Mouse (Mus musculus) 3134 (cell line): ENCODE measurements at regions not wholly inside any gene's neighbourhood (a gene's known extent, or its start where the extent isn't known, plus 50 kb on each side); places are given as distances from the start of the nearest gene placed in this dataset.

Experiments
- DNase-seq: peaks from one replicate; pipeline ENCODE4 v3.0.0-alpha.2; 2011; ENCODE audit warnings: low spot score; ENCODE audit not compliant: insufficient read length; ENCODE audit errors: extremely low read depth

DNA sequence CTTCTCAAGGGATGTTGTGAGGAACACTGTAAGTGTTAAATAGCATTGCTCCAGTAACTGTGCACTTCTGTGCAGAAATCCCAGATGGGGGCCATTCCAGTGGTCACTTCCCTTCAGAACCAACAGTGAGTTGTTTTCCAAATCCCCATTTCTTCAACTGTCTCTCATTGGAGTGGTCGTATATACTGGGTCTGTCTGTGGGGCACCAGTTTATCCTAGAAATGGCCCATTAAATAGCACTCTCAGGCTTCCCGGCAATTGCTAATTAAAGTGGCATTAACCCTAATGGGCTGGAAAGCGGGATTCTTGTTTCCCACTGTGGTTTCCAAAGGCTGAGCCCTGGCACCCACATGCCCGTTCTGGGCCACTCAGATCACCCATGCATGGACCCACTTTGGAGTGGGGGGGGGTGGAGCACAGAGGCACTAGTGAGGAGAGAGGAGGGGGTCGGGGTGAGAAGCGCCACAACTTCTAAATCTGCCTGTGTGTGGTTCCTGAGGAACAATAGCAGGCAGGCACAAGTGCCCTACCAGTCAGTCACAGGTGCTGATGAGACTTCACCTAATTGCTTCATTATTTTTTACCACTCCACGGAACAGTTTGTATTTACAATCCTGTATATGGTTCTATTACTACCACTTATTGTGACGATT lies 78.1 kb downstream of the Fam204a start:
- DNase-seq, result no peak

DNA sequence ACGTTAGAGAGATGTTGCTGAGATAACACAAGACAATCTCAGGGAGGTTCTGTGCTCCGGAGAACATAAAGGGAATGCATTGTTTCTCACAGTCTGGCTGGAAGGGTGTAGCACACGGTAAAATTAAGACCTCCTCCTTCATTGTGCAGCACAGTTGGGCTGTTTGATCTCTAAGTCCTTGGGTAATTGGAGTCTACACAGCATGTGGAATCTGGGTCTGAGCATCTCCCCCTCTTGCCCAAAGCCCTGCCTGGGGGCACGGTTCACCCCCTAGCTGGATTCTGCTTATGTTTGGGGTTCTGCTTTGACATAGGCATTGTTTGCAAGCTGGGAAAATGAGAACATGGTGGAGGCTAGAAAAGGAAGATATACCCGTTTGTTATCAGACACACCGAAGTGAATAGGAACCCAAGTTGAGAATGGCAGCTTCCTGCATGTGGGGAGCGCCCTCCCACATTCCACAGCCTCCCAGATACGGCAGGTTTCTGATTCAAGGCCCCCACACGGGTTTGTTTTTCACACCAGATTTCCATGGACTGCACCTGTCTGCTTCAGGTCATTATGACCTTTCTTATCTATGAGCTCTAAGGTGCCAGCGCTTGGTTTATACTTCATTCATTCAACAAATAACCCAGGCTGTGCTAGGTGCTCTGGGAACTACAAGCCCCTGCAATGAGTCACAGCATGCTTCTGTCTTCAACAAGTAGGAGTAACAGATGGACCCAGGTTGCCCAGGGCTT lies 79.9 kb downstream of the Fam204a start:
- no peak for DNase-seq

DNA sequence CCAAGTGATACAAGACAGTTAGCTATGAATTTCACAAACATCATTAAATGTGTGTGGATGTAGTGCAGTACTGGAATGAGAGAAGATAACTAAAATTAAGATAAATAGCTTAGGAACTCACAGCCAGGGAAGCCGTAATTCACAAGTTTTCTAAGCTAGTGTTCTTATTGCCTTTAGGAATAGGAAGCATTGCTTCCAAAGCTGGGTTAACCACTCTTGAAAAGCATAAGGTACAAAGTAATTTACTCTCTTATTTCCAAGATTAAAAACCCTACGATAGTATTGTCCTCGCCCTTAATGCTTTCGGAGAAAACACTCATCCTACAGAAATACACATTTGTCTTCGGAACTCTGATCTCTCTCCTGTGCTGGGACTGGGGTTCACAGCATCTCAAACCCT lies 81.3 kb downstream of the Fam204a start:
- no peak for DNase-seq

DNA sequence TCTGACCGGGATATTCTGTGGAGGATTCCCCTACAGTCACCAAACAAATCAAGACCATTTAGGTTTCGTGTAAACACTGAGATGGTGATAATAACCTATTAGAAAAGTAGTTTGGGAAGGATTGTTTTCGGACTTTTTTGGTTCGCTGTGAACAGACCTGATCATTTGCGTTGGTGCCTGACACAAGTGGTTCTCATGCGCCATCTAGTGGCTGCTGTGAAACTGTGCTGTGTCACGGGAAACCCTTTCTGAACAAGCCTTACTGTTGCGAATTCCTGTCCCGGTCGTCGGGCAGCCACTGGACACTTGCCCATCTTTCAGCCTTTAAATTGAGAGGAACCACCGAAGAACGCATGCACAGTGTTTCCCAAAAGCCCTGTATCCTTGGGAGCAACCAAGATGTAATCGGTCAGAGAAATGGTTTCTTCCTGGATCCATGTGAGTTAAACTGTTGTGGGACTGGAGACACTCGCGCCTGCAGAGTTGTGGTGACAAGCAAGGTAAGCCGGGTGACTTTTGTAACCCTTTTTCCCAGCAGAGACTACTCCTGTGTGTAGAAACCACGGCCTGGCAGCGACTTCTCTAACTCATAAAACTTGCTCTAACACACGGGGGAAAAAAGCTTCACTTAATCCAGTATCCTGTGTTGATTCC lies 82.0 kb downstream of the Fam204a start:
- DNase-seq, result peak; percentile 37

DNA sequence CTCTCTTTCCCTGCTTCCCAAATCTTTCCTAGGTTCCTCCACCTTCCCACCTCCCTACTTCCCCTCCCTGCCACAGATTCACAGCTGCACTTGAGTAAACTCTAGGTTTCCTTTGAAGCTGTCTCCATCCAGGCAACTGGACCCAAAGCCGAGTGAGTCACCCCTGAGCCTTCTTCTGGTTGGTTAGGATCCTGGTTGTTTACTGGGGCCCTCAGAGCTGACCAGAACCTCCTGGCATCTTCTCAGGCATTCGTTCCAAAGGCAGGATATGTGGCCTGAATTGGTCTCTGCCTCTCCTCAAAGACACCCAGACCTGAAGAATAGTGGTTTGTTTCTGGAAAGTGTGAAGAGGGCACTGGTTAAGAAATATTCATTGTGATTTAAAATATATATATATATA lies 87.6 kb downstream of the Fam204a start:
- peak; percentile 63 for DNase-seq

DNA sequence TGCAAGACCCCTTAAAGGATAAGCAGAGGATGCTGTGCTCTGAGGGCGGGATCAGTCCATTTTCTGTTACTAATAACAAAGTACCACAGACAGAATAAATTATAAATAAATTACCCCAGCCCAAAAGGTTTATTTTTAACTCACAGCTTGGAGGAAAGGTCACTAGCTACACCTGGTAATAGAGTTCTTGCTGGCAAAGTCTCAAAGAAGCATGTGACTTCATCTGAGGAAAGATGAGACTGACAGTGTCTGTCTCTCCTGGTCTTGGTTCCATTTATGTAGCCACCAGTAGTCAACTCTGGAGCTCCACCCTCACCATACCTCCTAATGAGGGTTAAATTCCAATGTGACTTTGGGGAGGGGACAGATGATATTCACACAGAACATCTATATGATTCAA lies 90.0 kb downstream of the Fam204a start:
- no peak for DNase-seq

DNA sequence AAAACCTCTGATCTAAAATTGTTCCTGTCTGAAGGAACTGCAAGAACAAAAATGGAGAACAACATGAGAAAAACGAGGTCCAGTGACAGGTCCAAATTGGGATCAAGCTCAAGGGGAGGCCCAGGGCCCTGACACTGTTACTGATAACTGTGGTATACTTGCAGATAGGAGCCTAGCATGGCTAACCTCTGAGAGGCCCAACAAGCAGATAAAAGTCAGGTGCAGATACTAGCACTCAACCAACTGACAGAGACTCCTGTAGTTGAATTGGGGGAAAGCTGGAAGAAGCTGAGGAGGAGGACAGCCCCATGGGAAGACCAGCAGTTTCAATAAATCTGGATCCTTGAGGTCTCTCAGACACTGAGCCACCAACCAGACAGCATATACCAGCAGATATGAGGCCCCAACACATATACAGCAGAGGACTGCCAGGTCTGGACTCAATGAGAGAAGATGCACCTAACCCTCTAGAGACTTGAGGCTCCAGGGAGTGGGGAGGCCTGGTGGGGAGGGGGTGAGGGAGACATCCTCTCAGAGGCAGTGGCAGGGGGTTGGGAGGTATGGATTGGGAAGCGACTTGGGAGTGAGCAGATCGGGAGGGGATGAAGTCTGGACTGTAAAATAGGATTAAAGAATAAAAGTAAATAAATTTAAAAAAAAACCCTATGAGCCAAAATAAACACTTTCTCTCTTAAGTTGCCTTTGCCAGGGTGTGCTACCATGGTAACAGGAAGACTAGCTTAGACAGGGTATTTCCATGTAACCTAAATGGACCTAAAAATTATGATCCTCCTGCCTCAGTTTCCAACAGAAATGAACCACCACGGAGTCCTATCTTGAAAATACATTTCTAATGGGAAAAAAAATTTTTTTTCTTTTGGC lies 91.8 kb downstream of the Fam204a start:
- DNase-seq, result no peak

DNA sequence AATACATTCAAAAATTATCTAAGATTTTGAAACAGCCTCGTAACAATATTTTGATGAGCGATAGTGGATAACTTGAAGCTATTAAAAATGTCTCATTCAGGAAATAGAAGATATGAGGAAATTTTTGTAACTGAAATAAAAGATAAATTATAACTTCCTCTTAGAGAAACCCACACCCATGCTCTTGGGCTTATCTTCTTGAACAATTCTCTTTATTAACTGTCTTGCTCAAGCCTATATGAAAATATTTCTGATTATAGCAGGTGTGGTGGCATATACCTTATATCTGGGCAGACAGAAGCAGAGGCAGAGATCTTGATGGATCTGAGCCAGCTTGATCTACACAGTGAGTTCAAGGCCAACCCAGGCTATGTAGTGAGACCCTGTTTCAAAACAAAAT lies 96.9 kb downstream of the Fam204a start:
- no peak for DNase-seq

DNA sequence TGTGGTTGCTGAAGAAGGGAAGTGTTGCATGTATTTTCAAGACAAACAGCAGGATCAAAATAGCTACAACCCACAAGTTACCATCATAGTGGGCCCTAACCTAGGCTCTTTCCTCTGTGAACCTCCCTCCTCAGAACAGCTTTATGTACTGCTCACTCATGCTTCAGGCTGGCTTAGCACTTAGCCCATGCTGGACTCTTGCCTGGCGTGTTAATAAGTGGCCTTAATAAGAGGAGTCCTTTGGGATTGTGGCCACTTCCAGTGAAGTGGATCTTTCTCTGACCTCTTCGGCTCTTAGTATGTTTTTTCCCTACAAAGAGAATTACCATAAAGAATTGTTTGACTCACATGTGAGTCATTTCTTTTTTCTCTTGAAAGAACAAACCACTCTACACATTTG lies 101.9 kb downstream of the Fam204a start:
- no peak for DNase-seq

DNA sequence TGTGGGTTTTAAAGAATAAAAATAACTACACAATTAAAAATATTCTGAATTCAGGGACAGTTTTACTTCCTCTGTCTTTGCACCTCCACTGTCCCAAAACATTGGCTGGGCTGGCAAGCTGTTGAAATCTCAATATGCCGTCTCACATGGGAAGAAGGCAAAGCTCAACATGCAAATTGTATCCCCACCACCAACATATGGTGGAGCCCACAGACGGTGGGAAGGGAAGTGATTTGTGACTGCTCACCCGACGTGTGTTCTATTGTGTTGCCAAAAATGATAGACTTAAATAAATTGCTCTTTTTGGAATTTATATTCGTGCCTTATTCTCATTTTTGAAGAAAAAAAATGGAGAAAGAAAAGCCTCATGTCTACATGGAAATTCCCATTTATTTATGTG lies 105.6 kb downstream of the Fam204a start:
- no peak for DNase-seq

DNA sequence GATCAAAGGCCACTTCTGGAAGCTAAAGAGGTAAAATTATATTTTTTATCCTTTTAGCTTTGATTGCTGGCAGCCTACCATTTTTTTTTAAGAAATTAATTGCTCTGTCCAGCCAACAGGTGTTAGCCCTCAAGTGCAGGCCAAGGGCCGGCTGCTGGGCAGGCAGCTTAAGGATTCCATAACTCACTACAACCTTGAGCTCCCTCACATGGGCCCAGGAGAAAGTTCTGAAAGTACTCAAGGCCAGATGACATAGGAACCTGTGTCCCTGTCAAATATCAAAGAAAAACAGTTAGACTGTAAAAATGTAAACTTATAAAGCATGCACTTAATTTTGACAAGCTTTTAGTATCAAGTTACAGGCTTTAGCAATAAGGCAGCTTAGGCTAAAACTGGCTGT lies 107.5 kb downstream of the Fam204a start:
- DNase-seq, result no peak

DNA sequence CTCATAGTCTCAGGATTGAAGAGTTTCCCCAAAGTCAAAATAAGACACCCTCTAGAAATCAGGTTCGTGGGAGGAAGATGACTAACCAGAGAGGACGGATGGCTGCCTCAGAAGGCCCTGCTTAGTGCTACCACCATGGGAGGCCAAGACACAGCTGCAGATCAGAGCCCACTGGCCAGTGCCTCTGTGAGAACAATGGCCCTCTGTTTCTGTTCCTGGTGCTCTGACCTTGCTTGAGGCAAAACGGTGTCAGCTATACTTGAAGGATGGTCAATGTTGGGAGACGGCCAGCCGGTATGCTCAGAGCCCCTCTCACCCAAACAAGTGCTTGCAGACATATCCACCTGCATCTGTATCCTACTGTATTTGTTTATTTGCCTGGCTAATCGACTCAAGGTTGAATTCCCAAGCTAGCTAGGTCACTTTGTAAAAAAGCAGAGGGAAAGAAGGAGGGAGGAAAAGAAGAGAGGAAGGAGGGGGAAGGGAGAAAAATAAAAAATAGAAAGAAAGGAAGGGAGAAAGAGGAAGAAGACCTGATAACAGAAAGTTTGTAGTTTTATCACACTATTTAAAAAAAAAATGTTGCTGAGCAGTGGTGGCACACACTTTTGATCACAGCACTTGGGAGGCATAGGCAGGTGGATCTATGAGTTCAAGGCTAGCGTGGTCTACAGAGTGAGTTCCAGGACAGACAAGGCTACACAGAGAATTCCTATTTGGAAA lies 112.7 kb downstream of the Fam204a start:
- no peak for DNase-seq

DNA sequence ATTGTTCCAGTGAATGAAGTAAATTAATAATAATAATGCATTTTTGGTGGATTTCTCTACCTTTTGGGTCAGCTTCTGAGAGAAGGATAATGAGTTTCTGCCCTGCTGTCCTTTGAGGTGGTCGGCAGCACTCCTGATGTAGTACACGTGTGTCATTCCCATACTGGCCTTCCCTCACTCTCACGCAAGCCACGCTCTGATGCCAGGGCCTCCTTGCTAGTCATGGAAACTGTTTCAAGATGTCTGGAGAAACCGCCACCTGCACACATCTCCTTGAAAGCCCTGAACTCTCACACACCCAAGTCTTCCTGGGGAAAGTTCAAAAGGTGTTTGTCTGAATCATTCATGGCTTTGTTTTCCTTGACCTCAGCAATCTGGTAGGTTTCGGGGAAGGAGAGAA lies 116.2 kb downstream of the Fam204a start:
- no peak for DNase-seq

DNA sequence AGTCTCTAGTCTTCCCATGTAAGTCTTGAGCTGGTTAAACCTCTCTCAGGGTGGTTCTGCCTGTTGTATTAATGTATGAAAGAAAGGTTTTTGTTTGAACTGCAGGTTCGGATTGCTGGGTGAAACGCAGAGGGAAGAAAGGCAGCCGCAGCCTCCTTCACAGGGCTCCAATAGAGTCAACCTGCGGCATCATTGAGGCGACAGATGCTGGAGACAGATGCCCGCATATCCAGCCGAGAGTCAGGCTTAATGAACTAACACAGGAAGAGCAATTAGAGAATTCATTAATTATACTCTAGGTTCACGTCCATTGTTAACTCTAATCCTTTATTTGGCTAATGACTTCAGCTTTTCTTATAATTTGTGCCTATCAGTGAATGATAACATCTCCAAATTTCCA lies 117.0 kb downstream of the Fam204a start:
- no peak for DNase-seq

DNA sequence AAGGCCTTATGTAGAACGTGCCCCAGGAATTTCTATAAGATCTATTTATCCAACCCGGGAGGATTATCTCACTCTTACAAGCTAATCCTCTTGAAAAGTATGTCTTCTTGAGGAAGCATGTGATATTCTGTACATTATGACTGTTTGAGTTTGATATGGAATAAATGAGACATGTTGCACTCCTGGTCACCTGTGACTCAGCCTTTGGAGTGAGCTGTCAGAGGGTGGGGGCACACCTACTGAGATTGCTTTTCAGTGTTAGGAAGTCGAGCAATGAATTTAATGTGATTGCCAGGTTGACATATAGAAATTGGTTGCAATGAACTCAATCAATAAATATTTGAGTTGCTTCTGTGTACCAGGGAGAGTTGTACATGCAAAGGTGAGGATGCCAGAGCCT lies 128.6 kb downstream of the Fam204a start:
- DNase-seq, result no peak

DNA sequence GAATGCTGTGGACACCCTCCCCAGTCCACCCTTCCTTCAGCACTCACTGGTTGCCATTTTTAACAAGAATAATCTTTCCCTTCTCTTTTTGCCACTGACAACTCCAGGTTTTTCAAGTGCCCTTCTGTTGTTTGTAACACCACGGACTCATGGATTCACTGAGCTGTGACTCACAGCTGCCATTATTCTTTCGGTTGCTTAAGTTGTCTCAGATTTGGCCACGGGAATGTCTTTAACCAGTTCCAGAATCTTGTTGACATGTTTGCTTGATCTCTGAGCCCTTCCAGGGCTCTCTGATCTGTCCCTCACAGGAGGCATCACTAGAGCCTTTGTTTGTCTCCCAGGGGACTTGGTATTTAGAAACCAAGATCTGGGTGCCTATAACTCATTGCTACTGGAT lies 131.5 kb upstream of the Rab11fip2 start:
- no peak for DNase-seq

DNA sequence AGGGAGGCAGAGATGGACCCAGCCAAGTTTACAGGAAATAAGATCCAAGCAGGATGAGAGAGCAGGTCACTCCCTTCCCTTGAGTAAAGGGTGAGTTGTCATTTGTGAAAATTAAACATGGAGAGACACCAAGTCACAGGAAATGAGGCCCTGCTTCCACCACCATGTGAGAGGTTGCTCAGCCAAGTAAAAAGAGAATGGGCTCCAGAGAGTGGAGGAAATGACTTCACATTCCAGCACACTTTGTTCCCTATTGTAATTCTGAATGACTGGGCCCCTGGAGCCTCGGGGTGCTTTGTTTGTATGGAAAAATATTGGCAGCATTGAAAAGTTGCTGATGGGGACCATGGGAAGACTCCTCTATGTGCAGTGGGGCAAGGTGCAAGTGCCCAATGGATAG lies 129.9 kb upstream of the Rab11fip2 start:
- DNase-seq, result no peak

DNA sequence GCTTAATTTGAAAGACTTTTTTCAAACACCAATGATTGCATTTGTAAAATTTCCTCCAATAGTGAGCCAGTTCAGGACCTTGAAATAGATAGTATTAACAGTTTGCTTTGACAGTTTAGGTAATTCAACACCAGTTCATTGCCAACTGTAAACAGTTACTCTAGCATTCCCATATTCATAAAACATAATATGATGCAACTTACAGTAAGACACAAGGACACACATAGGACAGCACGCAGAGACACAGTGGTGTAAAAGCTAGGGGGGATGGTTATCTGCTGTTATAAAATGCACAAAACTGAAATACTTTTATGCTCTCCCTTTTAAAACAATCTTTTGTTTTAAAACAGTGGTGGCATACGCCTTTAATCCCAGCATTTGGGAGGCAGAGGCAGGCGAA lies 122.7 kb upstream of the Rab11fip2 start:
- no peak for DNase-seq

DNA sequence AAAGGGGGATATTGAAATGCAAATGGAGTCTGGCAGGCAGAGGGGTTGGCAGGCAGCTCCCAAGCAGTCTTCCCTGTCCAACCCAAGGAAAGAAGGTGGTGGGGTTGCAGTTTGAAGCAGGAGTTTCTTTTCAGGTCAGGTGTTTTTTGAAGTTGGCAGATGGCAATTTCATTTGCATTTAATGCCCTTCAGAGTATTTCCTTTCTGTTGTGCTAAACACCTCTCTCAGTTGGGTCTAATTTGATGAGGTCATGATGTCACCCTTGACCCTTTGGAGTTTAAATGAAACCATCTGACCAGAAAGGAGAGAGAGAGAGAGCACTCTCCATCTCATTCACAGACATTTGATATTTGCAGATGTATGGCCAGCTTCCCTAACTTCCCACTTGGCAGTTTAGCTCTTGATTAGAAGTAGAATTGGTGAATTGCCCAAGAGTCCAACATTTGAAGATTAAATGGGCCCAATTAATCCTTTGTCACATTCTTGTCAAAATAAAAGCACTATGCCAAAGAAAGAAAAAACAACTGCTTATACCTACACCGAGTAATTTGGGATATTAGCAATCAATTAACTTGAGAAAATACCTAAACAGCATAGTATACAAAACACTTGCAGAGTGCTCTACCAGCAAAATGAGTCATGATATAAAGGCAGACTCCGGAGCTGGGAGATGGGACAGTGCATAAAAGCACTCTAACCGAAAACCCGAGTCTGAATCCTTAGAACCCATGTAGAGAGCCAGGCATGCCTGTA lies 111.8 kb upstream of the Rab11fip2 start:
- DNase-seq, result no peak

DNA sequence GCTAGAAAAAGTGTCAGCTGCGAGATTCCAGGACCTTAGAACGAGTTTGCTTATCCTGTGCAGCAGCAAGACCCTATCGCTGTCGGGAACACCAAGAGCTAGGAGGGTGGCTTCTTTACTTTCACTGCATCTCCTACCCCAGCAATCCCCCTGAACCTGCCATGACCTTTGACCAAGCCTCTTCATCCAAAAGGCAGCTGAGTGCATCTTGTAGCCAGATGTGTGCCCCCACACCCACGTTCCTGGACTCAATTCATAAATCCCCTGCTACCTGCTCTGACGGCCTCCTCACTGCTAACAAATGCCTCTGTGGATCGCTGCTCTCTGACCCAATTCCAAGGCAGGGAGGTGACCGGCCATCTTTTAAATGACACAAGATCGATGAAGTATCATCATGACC lies 107.7 kb upstream of the Rab11fip2 start:
- no peak for DNase-seq
